Mouse (Mus musculus) erythroblast, embryonic 14.5 days (primary cell): ENCODE data around the gene Nr6a1.

ENCODE experiments used
- GATA1 ChIP-seq: IDR thresholded peaks from 2 replicates; pipeline ENCODE4 v1.6.1; 2012; ENCODE audit warnings: low read length, inconsistent platforms, mixed read lengths
- TAL1 ChIP-seq: IDR thresholded peaks from 3 replicates; pipeline ENCODE4 v1.6.1; 2012; ENCODE audit warnings: low read length, inconsistent platforms, mixed read lengths

DNA sequence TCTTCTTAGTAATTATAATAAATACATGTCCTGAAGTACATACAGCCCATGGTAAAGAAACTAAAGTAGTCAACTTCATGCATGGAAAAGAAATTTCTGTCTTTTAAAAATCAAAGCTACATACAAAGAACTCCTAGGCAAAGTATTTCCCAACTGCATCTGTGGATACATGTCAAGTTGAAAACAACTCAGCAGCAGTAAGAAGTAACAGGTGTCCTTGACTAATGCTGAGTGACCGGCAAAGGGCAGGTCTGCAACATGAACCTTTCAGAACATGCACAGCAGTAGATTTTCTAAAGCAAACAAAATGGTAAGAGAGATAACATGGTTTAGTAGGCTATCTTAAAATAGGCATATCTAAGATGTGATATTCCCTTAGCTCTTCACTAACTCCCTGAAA, 98.0 kb downstream of the Nr6a1 start:
- no peak for TF ChIP-seq GATA1
- no peak for TF ChIP-seq TAL1
